In genomic region chrX:143024325-143024971, GRCm38 (mm10) we compare ENCODE assay signal across 11 mouse cellular contexts.
"Had no signal": no experiment of that assay in that cellular context is flagged by ENCODE, and none has a peak within 500 bp of the region (broad histone marks: within the 10 kb centered on the region; RNA-seq: fewer than 3 reads in every experiment).

No protein-coding gene starts in this region.

- ATAC-seq: intestine, postnatal 0 days; liver, postnatal 0 days; midbrain, embryonic 16.5 days had no signal

- DNase-seq: kidney, adult 8-10 months; kidney, postnatal 25 days; layer of hippocampus, adult 9-11 months; layer of hippocampus, postnatal 36 days; liver; liver, embryonic 13.5 days; liver, postnatal 0 days; lung, postnatal 14 days; thymus, postnatal 4 days had no signal
